Mouse (Mus musculus) C2C12 (cell line): ENCODE measurements around the gene Plekhg5. TPM values are rescaled to one million over a fixed set of nuclear protein-coding genes. Genes with fewer than 3 reads are reported as not detected.

Experiments used
- H3K27me3 ChIP-seq: one replicate; pipeline ENCODE4 v1.6.1; 2011; ENCODE audit not compliant: control insufficient read depth, insufficient read depth, insufficient read length
- H3K36me3 ChIP-seq: one replicate; pipeline ENCODE4 v1.6.1; 2011; ENCODE audit not compliant: control insufficient read depth, insufficient read depth
- H3K4me3 ChIP-seq: one replicate; pipeline ENCODE4 v1.5.1; 2011; ENCODE audit warnings: mild to moderate bottlenecking, control low read depth; ENCODE audit not compliant: poor library complexity, insufficient read depth, severe bottlenecking
- H3K79me2 ChIP-seq: one replicate; pipeline ENCODE4 v1.6.1; 2011; ENCODE audit not compliant: control insufficient read depth, insufficient read depth
- H3K79me3 ChIP-seq: one replicate; pipeline ENCODE4 v1.6.1; 2011; ENCODE audit warnings: low read depth, control low read depth
- H3ac ChIP-seq: one replicate; pipeline ENCODE3; 2011; ENCODE audit warnings: low read depth; ENCODE audit not compliant: control insufficient read depth, insufficient read length
- CEBPB ChIP-seq: IDR thresholded peaks from one replicate; pipeline ENCODE4 v1.6.1; 2011; ENCODE audit warnings: low read depth, mild to moderate bottlenecking, control low read depth, moderate library complexity
- CTCF ChIP-seq: IDR thresholded peaks from one replicate; pipeline ENCODE4 v1.5.1; 2011; ENCODE audit not compliant: control insufficient read depth, insufficient read depth, insufficient read length
- FOSL1 ChIP-seq: IDR thresholded peaks from one replicate; pipeline ENCODE4 v1.8.0; 2011; ENCODE audit warnings: mild to moderate bottlenecking, low read length; ENCODE audit not compliant: poor library complexity, insufficient read depth, severe bottlenecking
- MAX ChIP-seq: IDR thresholded peaks from one replicate; pipeline ENCODE4 v1.6.1; 2011; ENCODE audit warnings: mild to moderate bottlenecking, control low read depth
- MYOD1 ChIP-seq: IDR thresholded peaks from one replicate; pipeline ENCODE4 v1.6.1; 2011; ENCODE audit warnings: low read depth; ENCODE audit not compliant: control insufficient read depth, insufficient read length
- MYOG ChIP-seq: IDR thresholded peaks from one replicate; pipeline ENCODE4 v1.6.1; 2011; ENCODE audit not compliant: control insufficient read depth, insufficient read length; ENCODE audit errors: extremely low read depth
- USF1 ChIP-seq: IDR thresholded peaks from one replicate; pipeline ENCODE4 v1.6.1; 2011; ENCODE audit warnings: low read depth, mild to moderate bottlenecking, control low read depth, moderate library complexity
- polyA plus RNA-seq: library from polyadenylated mRNA; unstranded; fragments of >200 nt; fragmentation: generic; extraction: Trizol; gene quantifications from one replicate; pipeline ENCODE4 v1.2.1, GENCODE M21; 2012; ENCODE audit warnings: missing spikeins

Gene Plekhg5
- polyA plus RNA-seq, 1 experiment: 17.5 TPM

DNA sequence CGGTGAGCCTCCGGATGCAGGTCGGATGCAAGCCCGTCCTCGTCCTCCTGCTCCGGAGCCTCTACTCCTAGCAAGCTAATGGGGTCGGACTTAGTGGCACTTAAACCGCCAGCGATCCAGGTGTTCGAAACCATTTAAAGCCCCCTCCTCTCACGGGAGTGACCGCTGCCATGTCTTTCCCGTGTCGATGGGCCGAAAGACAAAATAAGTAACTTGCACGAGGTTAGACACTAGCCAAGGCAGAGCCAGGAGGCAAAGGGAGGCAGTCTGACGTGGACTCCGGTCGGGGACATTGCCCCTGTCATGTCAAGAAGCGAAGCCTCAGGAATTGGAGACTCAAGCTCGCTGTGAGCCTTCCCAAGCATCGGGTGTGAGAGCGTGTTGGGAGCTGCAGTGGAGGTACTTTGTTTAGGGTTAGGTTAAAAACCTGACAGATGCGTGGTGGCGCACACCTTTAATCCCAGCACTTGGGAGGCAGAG is 32.4 kb upstream of the Plekhg5 start:
- Histone ChIP-seq H3K27me3 (no peaks in the 10 kb centered on the region), H3K79me3 (peaks cover 50% of the 10 kb centered on the region), H3ac (peak overlapping the region; percentile 98), H3K4me3 (peak overlapping the region; percentile 93), H3K36me3 (peaks cover 40% of the 10 kb centered on the region), H3K79me2 (peaks cover 57% of the 10 kb centered on the region)
- no peak for TF ChIP-seq MYOD1
- TF ChIP-seq MYOG: no peak
- TF ChIP-seq MAX: no peak
- no peak for TF ChIP-seq CEBPB
- no peak for TF ChIP-seq FOSL1
- no peak for TF ChIP-seq USF1
- no peak for TF ChIP-seq CTCF

DNA sequence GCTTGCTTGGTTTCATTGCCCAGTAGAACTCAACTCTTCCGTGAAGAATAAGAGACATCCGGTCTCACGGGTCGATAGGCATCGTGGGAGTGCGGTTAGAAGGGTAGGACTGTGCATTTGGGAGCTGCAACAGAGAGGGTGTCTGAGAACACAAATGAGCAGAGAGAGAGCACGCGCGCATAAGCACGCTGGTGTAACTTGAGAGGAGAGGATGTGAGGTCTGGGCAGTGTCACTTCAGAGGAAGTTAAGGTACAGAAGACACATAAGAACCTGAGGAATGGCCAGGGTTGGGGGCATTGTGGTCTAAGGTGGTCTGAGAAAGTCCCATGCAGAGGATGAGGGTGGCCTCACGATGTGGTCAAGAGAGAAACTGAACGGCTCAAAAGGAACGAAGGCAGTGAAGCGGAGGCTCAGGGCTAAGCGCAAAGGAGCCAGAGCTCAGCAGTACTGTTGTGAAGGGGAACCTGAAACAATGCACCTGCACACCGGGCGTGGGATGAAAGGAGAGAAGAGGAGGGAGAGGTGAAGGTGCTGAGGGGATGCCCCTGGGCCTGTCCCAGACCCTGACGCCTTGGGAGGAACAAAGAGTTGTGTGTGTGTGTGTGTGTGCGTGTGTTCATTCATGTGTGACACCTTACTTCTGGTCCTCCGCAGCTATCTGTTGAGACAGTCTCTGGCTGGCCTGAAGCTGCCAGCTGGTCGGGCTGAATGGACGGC is 30.2 kb upstream of the Plekhg5 start:
- peaks cover 59% of the 10 kb centered on the region for H3K36me3 ChIP-seq
- no peak overlapping the region for H3ac ChIP-seq
- H3K4me3 ChIP-seq: no peak overlapping the region
- H3K79me3 ChIP-seq: peaks cover 54% of the 10 kb centered on the region
- TF ChIP-seq MYOG (no peak), CTCF (no peak), MAX (no peak), FOSL1 (no peak), CEBPB (no peak), USF1 (no peak), MYOD1 (no peak)
- peaks cover 67% of the 10 kb centered on the region for H3K79me2 ChIP-seq
- no peaks in the 10 kb centered on the region for H3K27me3 ChIP-seq

DNA sequence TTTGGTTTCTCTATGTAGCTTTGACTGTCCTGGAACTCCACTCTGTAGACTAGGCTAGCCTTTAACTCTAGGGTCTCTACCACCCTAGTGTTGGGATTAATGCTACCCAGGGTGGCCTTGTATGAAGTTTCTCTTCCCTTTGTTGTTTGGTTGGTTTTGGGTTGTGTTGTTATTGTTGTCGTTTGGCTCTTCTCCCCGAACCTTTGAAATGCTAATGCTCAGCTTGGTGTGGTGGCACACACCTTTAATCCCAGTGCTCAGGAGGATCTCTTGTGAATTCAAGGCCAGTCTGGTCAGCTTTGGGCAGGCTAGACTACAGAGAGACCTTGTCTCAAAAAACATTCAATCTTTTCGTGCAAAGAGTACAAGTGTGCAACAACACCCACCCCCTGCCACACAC is 29.1 kb upstream of the Plekhg5 start:
- no peak for TF ChIP-seq CTCF
- TF ChIP-seq USF1: no peak
- no peak for TF ChIP-seq CEBPB
- no peak for TF ChIP-seq MAX
- no peak for TF ChIP-seq MYOD1
- no peak for TF ChIP-seq FOSL1
- TF ChIP-seq MYOG: no peak
- Histone ChIP-seq H3K79me3 (peaks cover 61% of the 10 kb centered on the region), H3K4me3 (no peak overlapping the region), H3K27me3 (no peaks in the 10 kb centered on the region), H3K36me3 (peaks cover 69% of the 10 kb centered on the region), H3ac (no peak overlapping the region), H3K79me2 (peaks cover 78% of the 10 kb centered on the region)

DNA sequence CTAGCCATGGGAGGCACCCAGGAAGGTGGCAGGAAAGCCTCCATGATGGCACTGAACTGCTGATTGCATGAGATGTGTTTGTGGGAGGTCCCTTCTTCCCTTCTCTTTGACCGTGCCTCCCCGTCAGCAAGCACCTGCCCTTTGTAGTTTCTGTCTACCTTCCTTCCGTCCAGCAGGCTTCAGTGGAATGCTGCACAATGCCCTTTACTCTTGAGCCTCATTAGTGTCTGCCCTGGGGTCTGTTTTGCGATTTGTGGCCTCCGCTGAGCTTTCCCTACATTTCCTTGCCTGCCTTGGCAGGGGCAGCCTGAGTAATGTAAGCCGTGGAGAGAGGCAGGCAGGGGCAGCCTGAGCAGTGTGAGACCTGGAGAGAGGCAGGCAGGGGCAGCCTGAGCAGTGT is 27.7 kb upstream of the Plekhg5 start:
- no peak overlapping the region for H3ac ChIP-seq
- peaks cover 75% of the 10 kb centered on the region for H3K79me2 ChIP-seq
- H3K27me3 ChIP-seq: no peaks in the 10 kb centered on the region
- no peak for TF ChIP-seq CTCF
- H3K4me3 ChIP-seq: no peak overlapping the region
- peaks cover 60% of the 10 kb centered on the region for H3K79me3 ChIP-seq
- peaks cover 82% of the 10 kb centered on the region for H3K36me3 ChIP-seq

DNA sequence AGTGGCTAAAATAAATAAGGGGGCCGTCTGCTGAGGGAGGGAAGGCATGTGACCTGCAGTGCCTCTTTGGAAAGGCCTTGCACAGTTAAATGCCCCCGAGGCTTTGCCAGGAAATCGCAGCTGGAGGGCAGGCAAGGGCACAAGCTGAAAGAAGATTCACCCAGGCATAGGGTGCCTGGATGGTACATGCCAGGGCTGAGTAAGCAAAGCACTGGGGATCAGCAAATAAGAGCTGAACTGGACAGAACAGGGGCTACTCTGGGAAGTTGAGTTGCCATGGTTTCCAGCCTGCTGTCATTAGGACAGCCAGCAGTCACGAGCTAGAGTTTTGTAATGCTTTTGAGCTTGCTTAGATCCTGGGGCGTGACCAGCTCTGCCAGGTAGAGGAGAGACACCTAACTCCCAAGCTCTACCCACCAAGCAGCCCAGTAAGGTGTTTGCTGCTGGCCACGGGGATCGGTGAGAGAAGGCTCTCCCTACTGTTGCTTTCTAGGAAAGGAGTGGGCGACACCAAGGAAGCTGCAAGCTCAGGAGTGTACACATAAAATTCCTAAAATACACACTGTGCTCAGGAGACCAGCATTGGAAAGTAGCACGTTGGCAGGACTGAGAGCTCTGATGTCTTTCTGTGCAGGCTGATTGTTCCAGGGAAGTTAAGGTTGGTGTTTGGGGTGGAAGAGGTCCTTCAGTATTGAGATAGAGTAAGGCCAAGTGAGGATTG is 9.7 kb upstream of the Plekhg5 start:
- no peaks in the 10 kb centered on the region for H3K79me2 ChIP-seq
- no peak overlapping the region for H3ac ChIP-seq
- no peaks in the 10 kb centered on the region for H3K27me3 ChIP-seq
- peaks cover 22% of the 10 kb centered on the region for H3K36me3 ChIP-seq
- H3K4me3 ChIP-seq: no peak overlapping the region
- TF ChIP-seq MAX: no peak
- no peak for TF ChIP-seq USF1
- TF ChIP-seq CTCF: no peak
- TF ChIP-seq MYOG: no peak
- no peak for TF ChIP-seq FOSL1
- no peak for TF ChIP-seq MYOD1
- TF ChIP-seq CEBPB: no peak
- H3K79me3 ChIP-seq: no peaks in the 10 kb centered on the region

DNA sequence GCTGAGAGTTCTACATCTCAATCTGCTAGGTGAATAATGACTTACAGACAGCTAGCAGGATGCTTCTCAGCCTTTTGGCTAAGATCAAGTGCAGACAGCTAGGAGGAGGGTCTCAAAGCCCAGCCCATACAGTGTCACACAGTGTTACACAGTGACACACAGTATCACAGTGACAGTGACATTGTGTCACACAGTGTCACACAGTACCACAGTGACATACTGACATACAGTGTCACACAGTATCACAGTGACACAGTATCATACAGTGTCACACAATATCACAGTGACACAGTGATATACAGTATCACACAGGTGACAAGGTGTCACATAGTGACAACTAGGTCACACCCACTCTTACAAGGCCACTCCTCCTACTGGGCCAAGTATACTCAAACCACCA is 5.0 kb upstream of the Plekhg5 start:
- Histone ChIP-seq H3K36me3 (no peaks in the 10 kb centered on the region), H3K27me3 (no peaks in the 10 kb centered on the region), H3ac (no peak overlapping the region), H3K79me2 (no peaks in the 10 kb centered on the region), H3K4me3 (no peak overlapping the region), H3K79me3 (no peaks in the 10 kb centered on the region)
- TF ChIP-seq MYOG: no peak
- no peak for TF ChIP-seq MAX
- TF ChIP-seq CTCF: no peak
- TF ChIP-seq USF1: no peak
- no peak for TF ChIP-seq FOSL1
- no peak for TF ChIP-seq MYOD1
- no peak for TF ChIP-seq CEBPB
